Mouse (Mus musculus) cortical plate, adult 2 months (tissue): Measurements from ENCODE around the gene Tcf3.

ENCODE experiments used
- CTCF ChIP-seq: fragments of 200-500 bp; IDR thresholded peaks from 2 replicates; pipeline ENCODE4 v1.5.1; 2011; ENCODE audit warnings: mild to moderate bottlenecking, control low read depth, low read length; ENCODE audit not compliant: insufficient read depth; ENCODE audit errors: extremely low read depth
- POLR2A ChIP-seq: fragments of 200-500 bp; IDR thresholded peaks from 2 replicates; pipeline ENCODE4 v1.6.1; 2011; ENCODE audit warnings: mild to moderate bottlenecking, low read length, control low read depth; ENCODE audit not compliant: insufficient read depth; ENCODE audit errors: extremely low read depth

- TF ChIP-seq POLR2A: no peak
- TF ChIP-seq CTCF: no peak
These were observed 9.9 kb downstream of the Tcf3 start for GRCm38 (mm10) chr10:80423562-80423961.
